Mouse (Mus musculus): ENCODE results near the gene Ttll13. TPM values are rescaled to one million over a fixed set of nuclear protein-coding genes. Genes with fewer than 3 reads are reported as not detected.

Gene Ttll13
- polyA plus RNA-seq, 1 experiment: 0.62 TPM

GRCm38 (mm10) chr7:80283226-80283918 is 37.2 kb downstream of the Ttll13 start:
- WGBS: 98% methylated on average over 3 of the region's 3 CpGs
- Histone ChIP-seq H3K4me1 (replicated peaks; ENCODE audit: control insufficient read depth, insufficient read depth, low read length) (peaks cover 32% of the 10 kb centered on the region), H3K4me3 (ENCODE audit: control insufficient read depth, insufficient read depth, low read length) (no peak overlapping the region), H3K27ac (ENCODE audit: control insufficient read depth, insufficient read depth, low read length) (no peak overlapping the region), H3K36me3 (ENCODE audit: control insufficient read depth, insufficient read depth, low read length) (peaks cover 37% of the 10 kb centered on the region), H3K27me3 (ENCODE audit: control insufficient read depth, insufficient read depth, low read length) (no peaks in the 10 kb centered on the region)
- TF ChIP-seq CTCF (IDR thresholded peaks at IDR 0.05; ENCODE audit: borderline replicate concordance, control insufficient read depth, extremely low read depth, insufficient read depth, low read length, poor library complexity) (no peak), POLR2A (IDR thresholded peaks at IDR 0.05; ENCODE audit: control insufficient read depth, extremely low read depth, insufficient read depth, low read length, poor library complexity) (no peak)
- no peak for DNase-seq

DNA sequence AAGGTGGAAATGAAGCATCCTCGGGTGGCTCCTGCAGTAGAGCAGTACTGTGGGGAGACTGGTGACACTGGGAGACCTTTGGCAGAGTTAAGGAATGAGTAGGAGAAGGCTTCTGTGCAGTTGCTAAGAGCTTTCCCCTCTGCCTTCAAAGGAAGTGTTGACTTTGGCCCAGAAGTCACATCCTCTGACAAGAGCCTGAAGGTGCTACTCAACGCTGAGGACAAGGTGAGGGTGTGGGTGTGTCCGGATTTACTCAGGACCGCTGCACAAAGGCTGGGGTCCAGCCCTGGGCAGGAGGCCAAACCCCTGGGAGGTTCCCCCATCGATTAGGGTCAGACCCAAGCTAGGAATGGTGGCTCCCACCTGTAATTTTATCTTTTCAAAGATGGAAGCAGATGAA is 38.2 kb downstream of the Ttll13 start:
- WGBS: 96% methylated on average over 5 of the region's 5 CpGs
- Histone ChIP-seq H3K4me1 (replicated peaks; ENCODE audit: control insufficient read depth, insufficient read depth, low read length) (peaks cover 32% of the 10 kb centered on the region), H3K36me3 (ENCODE audit: control insufficient read depth, insufficient read depth, low read length) (peaks cover 30% of the 10 kb centered on the region), H3K4me3 (ENCODE audit: control insufficient read depth, insufficient read depth, low read length) (no peak overlapping the region), H3K27ac (ENCODE audit: control insufficient read depth, insufficient read depth, low read length) (no peak overlapping the region), H3K27me3 (ENCODE audit: control insufficient read depth, insufficient read depth, low read length) (no peaks in the 10 kb centered on the region)
- no peak for TF ChIP-seq POLR2A (IDR thresholded peaks at IDR 0.05; ENCODE audit: control insufficient read depth, extremely low read depth, insufficient read depth, low read length, poor library complexity)
- DNase-seq: no peak

DNA sequence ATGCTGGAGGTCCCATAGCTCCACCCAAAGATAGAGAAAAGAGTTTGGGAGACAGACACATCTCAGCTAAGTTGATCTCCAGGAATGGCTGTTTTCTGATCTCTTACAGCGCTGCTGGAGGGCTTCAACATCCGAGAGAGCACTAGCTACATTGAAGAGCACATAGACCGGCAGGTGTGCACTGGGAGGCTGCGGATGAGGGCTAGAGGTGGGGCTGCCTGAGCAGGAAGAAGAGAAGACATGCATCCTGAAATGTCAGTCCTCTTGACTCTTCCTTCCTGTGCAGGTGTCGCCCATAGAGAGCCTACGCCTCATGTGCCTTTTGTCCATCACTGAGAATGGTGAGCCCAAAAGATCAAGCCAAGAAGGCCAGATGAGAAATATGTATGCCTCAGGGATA is 39.5 kb downstream of the Ttll13 start:
- no peak overlapping the region for H3K4me3 ChIP-seq (ENCODE audit: control insufficient read depth, insufficient read depth, low read length)
- peak; percentile 58 for DNase-seq
- WGBS: 15% methylated on average over 6 of the region's 6 CpGs
- peak overlapping the region; percentile 81 for H3K27ac ChIP-seq (ENCODE audit: control insufficient read depth, insufficient read depth, low read length)
- H3K27me3 ChIP-seq (ENCODE audit: control insufficient read depth, insufficient read depth, low read length): no peaks in the 10 kb centered on the region
- peaks cover 32% of the 10 kb centered on the region for H3K4me1 ChIP-seq (replicated peaks; ENCODE audit: control insufficient read depth, insufficient read depth, low read length)
- H3K36me3 ChIP-seq (ENCODE audit: control insufficient read depth, insufficient read depth, low read length): peaks cover 26% of the 10 kb centered on the region
- no peak for TF ChIP-seq POLR2A (IDR thresholded peaks at IDR 0.05; ENCODE audit: control insufficient read depth, extremely low read depth, insufficient read depth, low read length, poor library complexity)
- no peak for TF ChIP-seq CTCF (IDR thresholded peaks at IDR 0.05; ENCODE audit: borderline replicate concordance, control insufficient read depth, extremely low read depth, insufficient read depth, low read length, poor library complexity)

DNA sequence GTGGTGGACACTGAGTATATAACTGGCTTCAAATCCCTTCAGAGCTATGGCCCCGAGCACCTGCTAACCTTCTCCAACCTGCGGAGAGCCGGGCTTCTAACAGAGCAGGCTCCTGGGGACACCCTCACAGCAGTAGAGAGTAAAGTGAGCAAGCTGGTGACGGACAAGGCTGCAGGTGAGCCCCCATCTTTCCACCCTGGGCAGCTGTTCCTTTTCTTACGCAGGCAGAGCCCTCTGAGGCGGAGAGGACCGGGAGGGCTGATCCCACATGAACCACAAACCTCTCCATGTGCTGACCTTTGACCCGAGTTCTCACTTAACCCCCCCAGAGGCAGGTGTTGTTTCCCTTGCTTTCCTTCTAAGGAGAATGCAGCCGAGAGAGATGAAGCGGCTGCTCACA is 41.6 kb downstream of the Ttll13 start:
- WGBS: 34% methylated on average over 10 of the region's 10 CpGs
- Histone ChIP-seq H3K36me3 (ENCODE audit: control insufficient read depth, insufficient read depth, low read length) (peaks cover 22% of the 10 kb centered on the region), H3K4me3 (ENCODE audit: control insufficient read depth, insufficient read depth, low read length) (no peak overlapping the region), H3K27ac (ENCODE audit: control insufficient read depth, insufficient read depth, low read length) (peak overlapping the region; percentile 59), H3K4me1 (replicated peaks; ENCODE audit: control insufficient read depth, insufficient read depth, low read length) (peaks cover 32% of the 10 kb centered on the region), H3K27me3 (ENCODE audit: control insufficient read depth, insufficient read depth, low read length) (no peaks in the 10 kb centered on the region)
- TF ChIP-seq CTCF (IDR thresholded peaks at IDR 0.05; ENCODE audit: borderline replicate concordance, control insufficient read depth, extremely low read depth, insufficient read depth, low read length, poor library complexity) (no peak), POLR2A (IDR thresholded peaks at IDR 0.05; ENCODE audit: control insufficient read depth, extremely low read depth, insufficient read depth, low read length, poor library complexity) (peak; percentile 32; the same call in 1 of the 2 replicates)
- peak; percentile 18 for DNase-seq

- WGBS: under 1% methylated on average over 52 of the region's 52 CpGs
Observed at GRCm38 (mm10) chr7:80294062-80294763, 48.0 kb downstream of the Ttll13 start, which contains the start of gene Prc1. Gene Prc1, plus strand, starts transcription at chr7:80294450.

GRCm38 (mm10) chr7:80294764-80295648 is 48.8 kb downstream of the Ttll13 start:
- Histone ChIP-seq H3K36me3 (ENCODE audit: control insufficient read depth, insufficient read depth, low read length) (peaks cover 5% of the 10 kb centered on the region; the same call in 1 of the 2 replicates), H3K4me3 (ENCODE audit: control insufficient read depth, insufficient read depth, low read length) (peak overlapping the region; percentile 85), H3K27ac (ENCODE audit: control insufficient read depth, insufficient read depth, low read length) (no peak overlapping the region), H3K4me1 (replicated peaks; ENCODE audit: control insufficient read depth, insufficient read depth, low read length) (no peaks in the 10 kb centered on the region; the same call in 1 of the 2 replicates), H3K27me3 (ENCODE audit: control insufficient read depth, insufficient read depth, low read length) (no peaks in the 10 kb centered on the region)
- TF ChIP-seq POLR2A (IDR thresholded peaks at IDR 0.05; ENCODE audit: control insufficient read depth, extremely low read depth, insufficient read depth, low read length, poor library complexity) (no peak), CTCF (IDR thresholded peaks at IDR 0.05; ENCODE audit: borderline replicate concordance, control insufficient read depth, extremely low read depth, insufficient read depth, low read length, poor library complexity) (no peak)
- DNase-seq: no peak
- WGBS: 10% methylated on average over 37 of the region's 37 CpGs

More at GRCm38 (mm10) chr7:80294062-80294763, 48.0 kb downstream of the Ttll13 start, which contains the start of gene Prc1:
- H3K4me1 ChIP-seq (replicated peaks; ENCODE audit: control insufficient read depth, insufficient read depth, low read length): no peaks in the 10 kb centered on the region; the same call in 1 of the 2 replicates
- DNase-seq: peak; percentile 99
- TF ChIP-seq CTCF (IDR thresholded peaks at IDR 0.05; ENCODE audit: borderline replicate concordance, control insufficient read depth, extremely low read depth, insufficient read depth, low read length, poor library complexity) (0 out of 2 replicates have a peak, but pooled peaks have one; percentile 36), POLR2A (IDR thresholded peaks at IDR 0.05; ENCODE audit: control insufficient read depth, extremely low read depth, insufficient read depth, low read length, poor library complexity) (peak; percentile 76)
- no peaks in the 10 kb centered on the region for H3K36me3 ChIP-seq (ENCODE audit: control insufficient read depth, insufficient read depth, low read length)
- peak within 1 kb of the TSS; percentile 85 for H3K4me3 ChIP-seq (ENCODE audit: control insufficient read depth, insufficient read depth, low read length)
- H3K27me3 ChIP-seq (ENCODE audit: control insufficient read depth, insufficient read depth, low read length): no peaks in the 10 kb centered on the region
- H3K27ac ChIP-seq (ENCODE audit: control insufficient read depth, insufficient read depth, low read length): no peak within 1 kb of the TSS

Measured in thymus, adult 2 months (tissue).